8 mouse cellular contexts compared by ENCODE assay signal in genomic region chr3:41565410-41565823, GRCm38 (mm10). TPM values are rescaled to one million over a fixed set of nuclear protein-coding genes. Genes with fewer than 3 reads are reported as not detected.
A peak's percentile ranks its signal among the peaks of the same experiment; 100 is the strongest.
DNase-seq lines count a peak whose midpoint lies in the region; ATAC-seq and TF ChIP-seq lines count a peak whose summit lies in the region.

No protein-coding gene starts in this region.

- WGBS in cerebellum, adult 2 months = under 1% methylated on average over 41 of the region's 61 CpGs
- WGBS in lung, embryonic 16.5 days = under 1% methylated on average over 32 of the region's 61 CpGs

- in situ Hi-C loops in ES-E14 (cut with MboI; ENCODE audit: low sequenced_read_pairs in 2 of 2, unreplicated experiment in 2 of 2) = no loop called here

- H3K4me3 ChIP-seq in ES-E14 (ENCODE audit: insufficient read depth in 1 of 2, low read depth in 1 of 2, low read length in 2 of 2, poor library complexity in 1 of 2, severe bottlenecking in 1 of 2) = peak overlapping the region; percentile 75 to 90
- H3K4me3 ChIP-seq in cerebellum, adult 2 months (replicated peaks; ENCODE audit: insufficient read depth, low read depth, low read length) = peak overlapping the region; percentile 76
- H3K4me3 ChIP-seq in lung, embryonic 16.5 days (ENCODE audit: low read length) = peak overlapping the region; percentile 78

- H3K9me3 ChIP-seq in ES-E14 (ENCODE audit: control insufficient read depth, insufficient read depth, low read depth, low read length) = no peaks in the 10 kb centered on the region
- no peaks in the 10 kb centered on the region for H3K9me3 ChIP-seq in lung, embryonic 16.5 days (ENCODE audit: control insufficient read depth, low read length)

- H3K36me3 ChIP-seq in ES-E14 (ENCODE audit: control insufficient read depth, insufficient read depth, low read length, poor library complexity, severe bottlenecking) = peaks cover 24% of the 10 kb centered on the region
- H3K36me3 ChIP-seq in lung, embryonic 16.5 days (ENCODE audit: control insufficient read depth, insufficient read depth, low read length) = no peaks in the 10 kb centered on the region

- H3K27me3 ChIP-seq in cerebellum, adult 2 months (ENCODE audit: control insufficient read depth, insufficient read depth, low read length) = no peaks in the 10 kb centered on the region
- H3K27me3 ChIP-seq in lung, embryonic 16.5 days (ENCODE audit: control insufficient read depth, insufficient read depth, low read depth, low read length) = no peaks in the 10 kb centered on the region; the same call in 1 of the 2 replicates

- H3K9ac ChIP-seq in ES-E14 (ENCODE audit: insufficient read depth, low read depth, low read length, poor library complexity, severe bottlenecking) = peak overlapping the region; percentile 94
- H3K9ac ChIP-seq in lung, embryonic 16.5 days (ENCODE audit: low read length) = peak overlapping the region; percentile 88

- ATAC-seq in hematopoietic stem cell, adult 5-6 weeks (replicated peaks in 1 of 2; ENCODE audit: insufficient read depth in 1 of 2, low FRiP score in 2 of 2, low TSS enrichment in 1 of 2, low read depth in 1 of 2, poor library complexity in 2 of 2, severe bottlenecking in 2 of 2) = peak; percentile 10 to 41; a peak in 2 of 4 replicates
- ATAC-seq in lung, embryonic 16.5 days (ENCODE audit: low read depth) = peak; percentile 70

- peaks cover 13 to 14% of the 10 kb centered on the region in 2 experiments; a peak in 3 of 4 replicates for H3K4me1 ChIP-seq in ES-E14 (ENCODE audit: control insufficient read depth in 2 of 2, insufficient read depth in 2 of 2, low read length in 2 of 2, poor library complexity in 1 of 2)
- no peaks in the 10 kb centered on the region for H3K4me1 ChIP-seq in cerebellum, adult 2 months (ENCODE audit: control insufficient read depth, insufficient read depth, low read length)
- H3K4me1 ChIP-seq in lung, embryonic 16.5 days (replicated peaks; ENCODE audit: control insufficient read depth, insufficient read depth, low read length) = peaks cover 9% of the 10 kb centered on the region

- no peak for TF ChIP-seq POLR2A in cerebellum, adult 2 months (IDR thresholded peaks at IDR 0.05; ENCODE audit: borderline replicate concordance, insufficient read depth, low read length)

- H3K27ac ChIP-seq in ES-E14 (ENCODE audit: insufficient read depth, low read depth, low read length, poor library complexity, severe bottlenecking) = peak overlapping the region; percentile 94
- H3K27ac ChIP-seq in cerebellum, adult 2 months (ENCODE audit: insufficient read depth, low read length) = peak overlapping the region; percentile 80
- H3K27ac ChIP-seq in lung, embryonic 16.5 days (ENCODE audit: low read length) = peak overlapping the region; percentile 85

- DNase-seq in ES-E14 (ENCODE audit: low read depth, low spot score) = no peak
- DNase-seq in cerebellum, adult 2 months = peak; percentile 87
- peak; percentile 63 for DNase-seq in forelimb bud, embryonic 11.5 days (ENCODE audit: low read depth, low spot score)
- peak; percentile 88 for DNase-seq in layer of hippocampus, adult 9-11 months
- peak; percentile 76 for DNase-seq in ovary, postnatal 10 days (ENCODE audit: low spot score)
- DNase-seq in thymus, postnatal 0 days (ENCODE audit: low spot score) = peak; percentile 74

- no peak for TF ChIP-seq CTCF in cerebellum, adult 2 months (IDR thresholded peaks at IDR 0.05; ENCODE audit: borderline replicate concordance, insufficient read depth, low read depth, low read length)

- H3K4me2 ChIP-seq in lung, embryonic 16.5 days (ENCODE audit: low read depth, low read length) = peak overlapping the region; percentile 99

TF ChIP-seq in ES-E14, 5 proteins besides CTCF, POLR2A, EP300 and RAD21:
- TF ChIP-seq CHD2 (IDR thresholded peaks at IDR 0.05; ENCODE audit: low read depth, low read length) (no peak), ZC3H11A (IDR thresholded peaks at IDR 0.05; ENCODE audit: borderline replicate concordance, low read depth, low read length) (no peak), HCFC1 (IDR thresholded peaks at IDR 0.05; ENCODE audit: borderline replicate concordance, insufficient read depth, low read length) (no peak), MAFK (IDR thresholded peaks at IDR 0.05; ENCODE audit: insufficient read depth, low read depth, low read length) (no peak), ZNF384 (IDR thresholded peaks at IDR 0.05; ENCODE audit: low read depth, low read length) (no peak)

RNA-seq across cellular contexts. Expression of gene Jade1, which starts 9.9 kb away (rescaled TPM):
- total RNA-seq in ES-E14 (2012; rRNA removed) = 218 and 272 TPM in 2 replicates
- polyA plus RNA-seq in cerebellum, adult 2 months (2012; rRNA removed) = 30.1 and 31.8 TPM in 2 replicates
- 40.3 and 44.8 TPM in 2 replicates for total RNA-seq in hematopoietic stem cell, adult 5-6 weeks (2017)
- 7.1 and 7.7 TPM in 2 replicates for polyA plus RNA-seq in lung, embryonic 16.5 days (2015; fragmentation: Nextera tagmentation; extraction: Ambion mirVana)
- 19.8 and 20.1 TPM in 2 replicates for polyA plus RNA-seq in thymus, postnatal 0 days (2015; fragmentation: Nextera tagmentation; extraction: Ambion mirVana)
